Mouse (Mus musculus) testis, adult 2 months (tissue): ENCODE data around the gene Fam208b.

ENCODE experiments used
- CTCF ChIP-seq: fragments of 200-500 bp; IDR thresholded peaks from 2 replicates; pipeline ENCODE4 v1.5.1; 2012; ENCODE audit warnings: low read depth, mild to moderate bottlenecking, inconsistent platforms, low read length, moderate library complexity; ENCODE audit not compliant: control insufficient read depth, insufficient read depth, insufficient replicate concordance
- POLR2A ChIP-seq: fragments of 200-500 bp; IDR thresholded peaks from 2 replicates; pipeline ENCODE4 v1.6.1; 2012; ENCODE audit warnings: low read depth, mild to moderate bottlenecking, inconsistent platforms, low read length, moderate library complexity; ENCODE audit not compliant: control insufficient read depth

GRCm38 (mm10) chr13:3534146-3534545 lies 76.8 kb downstream of the Fam208b start:
- TF ChIP-seq POLR2A, result no peak
- no peak for TF ChIP-seq CTCF
